Mouse (Mus musculus) cortical plate, adult 2 months (tissue): ENCODE measurements at regions not wholly inside any gene's neighbourhood (a gene's known extent, or its start where the extent isn't known, plus 50 kb on each side); places are given as distances from the start of the nearest gene placed in this dataset.

Source experiments
- H3K27ac ChIP-seq: fragments of 200-500 bp; 2 replicates; pipeline ENCODE4 v1.5.1; 2012; ENCODE audit warnings: low read length, control low read depth, inconsistent platforms; ENCODE audit not compliant: insufficient read depth
- H3K4me1 ChIP-seq: fragments of 200-500 bp; 2 replicates; pipeline ENCODE4 v1.6.1; 2011; ENCODE audit warnings: low read length; ENCODE audit not compliant: control insufficient read depth, insufficient read depth
- H3K4me3 ChIP-seq: fragments of 200-500 bp; 2 replicates; pipeline ENCODE4 v1.5.1; 2011; ENCODE audit warnings: mild to moderate bottlenecking, low read length, control low read depth; ENCODE audit not compliant: insufficient read depth
- CTCF ChIP-seq: fragments of 200-500 bp; IDR thresholded peaks from 2 replicates; pipeline ENCODE4 v1.5.1; 2011; ENCODE audit warnings: mild to moderate bottlenecking, control low read depth, low read length; ENCODE audit not compliant: insufficient read depth; ENCODE audit errors: extremely low read depth
- POLR2A ChIP-seq: fragments of 200-500 bp; IDR thresholded peaks from 2 replicates; pipeline ENCODE4 v1.6.1; 2011; ENCODE audit warnings: mild to moderate bottlenecking, low read length, control low read depth; ENCODE audit not compliant: insufficient read depth; ENCODE audit errors: extremely low read depth

GRCm38 (mm10) chr5:82125921-82126459 is 1106.1 kb downstream of the Adgrl3 start:
- H3K4me3 ChIP-seq = no peak overlapping the region
- TF ChIP-seq CTCF = no peak
- no peak for TF ChIP-seq POLR2A
- H3K4me1 ChIP-seq = no peaks in the 10 kb centered on the region
- H3K27ac ChIP-seq = no peak overlapping the region

DNA sequence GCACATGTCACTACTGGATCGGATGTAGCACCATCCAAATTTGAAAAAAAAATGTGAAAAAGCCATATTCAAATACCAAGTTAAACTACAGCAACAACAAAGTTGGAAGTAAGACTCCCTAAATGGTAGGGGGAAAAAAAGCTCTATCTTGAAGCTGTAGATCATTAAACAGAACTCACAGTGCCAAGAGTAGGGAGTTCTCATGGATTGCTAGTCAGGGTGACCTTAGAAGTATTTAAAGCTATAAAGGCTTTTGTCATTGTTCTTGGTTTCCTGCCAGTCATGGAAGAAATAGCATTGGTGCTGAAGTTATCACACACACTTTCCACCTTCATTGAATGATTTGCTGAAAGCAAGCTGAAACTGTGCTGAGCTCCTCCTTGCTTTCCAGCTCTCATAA is 1122.1 kb downstream of the Adgrl3 start:
- Histone ChIP-seq H3K27ac (no peak overlapping the region), H3K4me1 (no peaks in the 10 kb centered on the region), H3K4me3 (no peak overlapping the region)
- TF ChIP-seq CTCF (no peak), POLR2A (no peak)
